Mouse (Mus musculus): ENCODE data around the gene Gm49366.

The Gm49366 gene

DNA sequence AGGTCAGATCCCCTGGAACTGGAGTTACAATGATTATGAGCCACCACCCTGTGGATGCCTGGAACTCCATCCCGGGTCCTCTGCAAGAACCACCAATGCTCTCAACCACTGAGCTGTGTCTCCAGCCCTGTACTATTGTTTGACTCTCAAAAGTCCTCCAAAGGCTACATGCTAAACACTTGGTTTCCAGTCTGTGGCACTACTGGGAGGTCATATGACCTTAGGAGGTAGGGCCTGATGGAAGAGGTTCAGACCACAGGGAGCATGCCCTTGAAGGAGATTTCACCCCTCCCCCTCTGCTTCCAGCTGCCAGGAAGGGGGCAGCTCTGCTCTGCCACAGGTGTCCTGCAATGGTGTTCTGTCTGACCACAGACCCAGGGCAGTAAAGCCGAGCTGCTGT lies 5.4 kb upstream of the Gm49366 start:
- peak; percentile 36 for DNase-seq

GRCm38 (mm10) chr12:84034108-84034507 lies 4.6 kb upstream of the Gm49366 start:
- DNase-seq: no peak

- DNase-seq: peak; percentile 91
These were observed 494 bp upstream of the Gm49366 start, which contains the start of gene Acot4 for GRCm38 (mm10) chr12:84038241-84038640. Acot4 (plus strand) TSS chr12:84038379.

GRCm38 (mm10) chr12:84042248-84042647 lies 3.5 kb downstream of the Gm49366 start:
- peak; percentile 82 for DNase-seq

DNA sequence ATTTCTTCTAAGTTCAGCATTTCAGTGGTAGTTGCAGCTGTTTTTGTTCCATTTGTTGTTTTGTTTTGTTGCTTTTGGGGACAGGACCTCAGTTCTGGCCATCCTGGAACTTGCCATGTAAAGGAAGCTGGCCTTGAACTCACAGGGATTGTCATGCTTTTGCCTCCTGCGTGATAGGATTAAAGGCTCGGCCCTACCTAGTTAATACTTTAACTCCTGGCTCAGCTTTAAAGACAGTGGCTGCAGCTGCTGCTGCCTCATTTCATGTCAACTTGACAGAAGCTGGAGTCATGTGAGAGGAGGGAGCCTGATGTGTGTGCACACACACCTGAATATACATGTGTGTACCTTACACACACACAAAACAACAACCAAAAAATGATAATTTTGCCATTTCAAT lies 5.3 kb downstream of the Gm49366 start:
- peak; percentile 56 for DNase-seq

GRCm38 (mm10) chr12:84046906-84047305 lies 8.2 kb downstream of the Gm49366 start:
- no peak for DNase-seq

GRCm38 (mm10) chr12:84050744-84051143 lies 12.0 kb downstream of the Gm49366 start:
- peak; percentile 81 for DNase-seq

DNA sequence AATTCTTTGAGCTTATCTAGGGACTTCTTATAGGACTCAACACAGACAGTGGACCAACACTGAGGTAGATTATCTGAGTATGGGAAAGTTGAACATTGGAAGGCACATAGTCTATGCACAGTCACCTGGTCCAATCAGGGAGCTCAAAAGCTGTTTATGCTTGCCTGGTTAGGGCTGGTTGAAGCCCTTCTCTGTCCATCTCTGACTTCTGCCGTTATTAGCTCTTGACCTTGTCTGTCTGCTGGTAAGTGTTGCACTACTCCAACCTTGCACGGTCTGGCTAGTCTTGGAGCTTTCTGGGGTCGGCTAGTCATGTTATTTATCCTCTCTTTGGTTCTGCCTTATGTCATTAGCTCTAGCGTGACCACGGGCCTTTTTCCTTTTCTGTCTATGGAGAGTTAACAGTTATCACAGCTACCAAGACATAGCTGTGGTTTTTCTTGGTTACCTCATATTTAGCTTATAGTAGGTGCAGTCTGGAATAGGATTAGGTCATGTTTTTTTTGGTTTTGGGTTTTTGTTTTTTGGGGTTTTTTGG lies 13.3 kb downstream of the Gm49366 start, which contains the start of gene Acot3:
Gene Acot3 (plus strand): TSS at position 208 of the 538 bp plus-strand sequence.
- DNase-seq: peak; percentile 45

GRCm38 (mm10) chr12:84052609-84053008 lies 13.9 kb downstream of the Gm49366 start:
- no peak for DNase-seq

DNA sequence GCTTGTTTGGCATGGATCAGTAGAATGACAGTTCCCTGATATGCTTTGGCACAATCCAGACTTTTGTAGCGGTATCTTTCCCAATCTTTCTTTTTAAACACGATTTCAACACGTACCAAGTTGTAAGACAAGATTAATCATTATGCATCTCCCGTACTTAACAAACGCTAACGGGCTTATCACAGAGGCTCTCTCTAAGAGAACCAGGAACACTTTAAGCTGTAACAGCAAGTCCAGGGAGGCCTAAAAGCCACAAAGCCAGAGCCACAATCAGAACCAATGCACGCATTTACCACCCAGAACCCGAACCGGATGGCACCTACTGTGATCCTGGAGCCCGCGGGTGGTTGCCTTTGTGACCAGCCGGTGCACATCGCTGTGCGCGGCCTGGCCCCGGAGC lies 14.4 kb downstream of the Gm49366 start:
- no peak for DNase-seq

DNA sequence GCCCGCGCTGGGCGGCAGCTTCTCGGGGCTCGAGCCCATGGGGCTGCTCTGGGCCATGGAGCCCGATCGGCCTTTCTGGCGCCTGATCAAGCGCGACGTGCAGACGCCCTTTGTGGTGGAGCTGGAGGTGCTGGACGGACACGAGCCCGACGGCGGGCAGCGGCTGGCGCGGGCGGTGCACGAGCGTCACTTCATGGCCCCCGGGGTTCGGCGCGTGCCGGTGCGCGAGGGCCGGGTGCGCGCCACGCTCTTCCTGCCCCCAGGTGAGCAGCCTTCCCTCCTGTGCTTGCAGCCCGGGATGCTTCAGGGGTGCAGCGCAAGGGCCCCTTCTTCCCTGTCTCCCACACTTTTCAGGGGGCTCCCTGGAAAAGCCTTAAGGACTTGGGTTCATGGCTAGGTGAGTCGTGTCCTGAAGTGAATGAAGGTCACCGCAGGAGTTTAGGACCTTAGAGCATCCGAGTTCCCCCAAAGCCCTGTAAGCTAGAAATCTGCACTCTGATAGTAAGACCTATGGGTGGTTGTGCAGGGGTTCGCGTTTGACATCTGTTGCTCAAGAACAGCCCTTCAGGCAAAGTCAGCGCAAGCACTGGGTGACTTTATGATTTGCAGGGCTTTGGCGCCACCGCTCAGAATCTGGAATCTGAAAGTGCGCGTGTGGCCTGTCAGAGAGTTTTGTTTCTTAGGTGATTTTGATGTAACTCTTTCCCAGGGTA lies 15.1 kb downstream of the Gm49366 start:
- DNase-seq: peak; percentile 51

- no peak for DNase-seq
These were observed 22.2 kb downstream of the Gm49366 start for GRCm38 (mm10) chr12:84060946-84061345.

DNA sequence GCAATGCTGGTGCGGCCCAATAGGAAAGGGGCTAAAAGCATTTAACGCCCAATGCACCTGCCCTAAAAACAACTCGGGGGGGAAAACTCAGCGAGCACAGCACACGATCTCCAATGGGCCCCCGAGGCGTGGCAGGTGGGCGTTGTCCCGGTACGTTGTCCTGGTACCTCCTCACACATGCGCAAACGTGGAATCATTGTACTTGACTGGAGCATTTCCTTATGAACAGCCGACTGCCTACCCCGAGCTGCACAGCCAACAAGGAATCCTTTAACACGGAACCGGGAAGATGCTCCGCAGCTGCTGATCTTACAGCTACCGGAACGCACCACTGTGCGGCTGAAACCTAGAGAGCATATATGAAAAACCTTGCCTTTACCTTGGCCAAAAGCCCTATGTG lies 23.6 kb downstream of the Gm49366 start:
- DNase-seq: no peak

GRCm38 (mm10) chr12:84063228-84063627 lies 24.5 kb downstream of the Gm49366 start:
- DNase-seq: no peak

DNA sequence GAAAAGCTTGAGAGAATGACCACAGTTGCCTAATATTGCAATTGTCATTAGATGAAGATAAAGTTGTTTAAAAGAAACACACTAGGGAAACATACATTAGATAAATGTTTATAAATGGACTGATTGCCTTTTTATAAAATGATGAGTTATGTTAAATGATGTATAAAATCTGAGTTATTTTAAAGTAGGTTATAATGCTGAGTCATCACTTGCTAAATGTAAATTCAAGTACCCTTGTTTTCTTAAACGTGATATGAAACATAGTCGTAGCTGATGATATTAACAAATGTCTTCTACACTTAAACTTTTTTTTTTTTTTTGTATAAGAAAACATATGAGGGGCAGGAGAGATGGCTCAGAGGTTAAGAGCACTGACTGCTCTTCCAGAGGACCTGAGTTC lies 25.1 kb downstream of the Gm49366 start:
- no peak for DNase-seq

- peak; percentile 32 for DNase-seq
These were observed 25.9 kb downstream of the Gm49366 start for GRCm38 (mm10) chr12:84064621-84065020.

DNA sequence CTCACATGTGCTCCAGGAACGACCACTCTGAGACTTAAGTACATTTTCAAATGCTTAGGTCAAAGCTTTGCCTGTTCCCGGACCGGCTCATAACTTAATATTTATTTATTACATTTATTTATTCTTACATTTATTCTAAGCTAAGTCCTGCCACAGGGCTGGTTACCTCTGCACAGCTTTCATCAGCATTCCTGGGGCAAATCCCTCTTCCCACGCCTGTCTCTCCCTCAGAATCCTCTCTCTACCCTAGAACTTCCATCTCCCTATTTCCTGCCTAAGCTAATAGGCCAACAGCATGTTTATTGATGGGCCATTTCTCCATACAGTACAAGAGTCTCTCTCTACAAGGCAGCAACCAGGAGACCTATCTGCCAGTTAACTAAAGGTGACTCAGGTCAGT lies 29.0 kb downstream of the Gm49366 start:
- no peak for DNase-seq

- no peak for DNase-seq
These were observed 29.6 kb downstream of the Gm49366 start for GRCm38 (mm10) chr12:84068296-84068695.

DNA sequence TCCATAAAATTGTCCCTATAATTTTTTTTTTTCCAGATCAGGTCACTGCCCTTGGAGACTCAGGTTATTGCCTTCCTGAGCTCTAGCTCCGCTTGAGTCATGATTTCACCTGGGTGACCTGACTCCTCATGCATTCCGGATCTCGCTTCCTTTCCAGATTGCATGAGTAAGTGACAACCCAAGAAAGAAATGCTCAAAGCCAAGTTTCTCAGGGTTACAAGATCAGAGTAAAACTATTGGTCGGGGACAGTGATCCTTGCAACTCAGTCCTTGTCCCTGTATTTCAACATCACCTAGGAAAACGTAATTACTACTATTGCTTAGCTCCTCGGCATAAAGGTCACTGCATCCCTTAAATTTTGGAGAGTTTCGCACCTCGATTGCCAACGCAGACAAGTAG lies 30.3 kb downstream of the Gm49366 start, which contains the start of gene Acot5:
Gene Acot5 (plus strand): TSS at position 340 of the 400 bp plus-strand sequence.
- DNase-seq: no peak

- peak; percentile 52 for DNase-seq
These were observed 30.8 kb downstream of the Gm49366 start for GRCm38 (mm10) chr12:84069582-84069981.

GRCm38 (mm10) chr12:84071696-84072095 lies 33.0 kb downstream of the Gm49366 start:
- no peak for DNase-seq

DNA sequence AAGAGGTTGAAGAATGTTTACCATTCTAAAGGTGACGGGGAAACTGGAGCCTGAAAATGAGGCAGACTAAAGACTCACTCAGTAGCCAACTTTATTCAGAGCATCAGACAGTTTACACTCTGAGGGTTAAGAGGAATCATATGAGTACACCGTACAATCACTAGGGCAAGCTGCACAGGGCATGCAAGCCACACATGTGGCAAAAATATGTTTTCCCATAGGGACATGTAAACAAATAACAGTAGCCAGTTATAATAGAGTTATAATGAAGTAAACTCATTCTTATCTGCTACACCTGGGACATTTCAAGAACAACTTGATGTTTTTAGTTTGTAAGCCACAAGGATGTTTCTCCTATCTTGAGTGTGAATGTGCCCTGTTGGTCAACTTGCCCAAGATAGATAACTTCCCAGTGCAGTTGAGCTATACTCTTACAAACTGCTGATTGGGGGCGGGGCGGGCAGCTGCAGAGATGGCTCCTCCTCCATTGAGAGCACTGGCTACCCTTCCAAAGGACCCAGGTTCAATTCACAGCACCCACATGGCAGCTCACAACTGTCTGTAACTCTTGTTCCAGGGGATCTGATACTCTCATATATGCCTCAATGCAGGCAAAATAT lies 38.7 kb downstream of the Gm49366 start:
- no peak for DNase-seq

DNA sequence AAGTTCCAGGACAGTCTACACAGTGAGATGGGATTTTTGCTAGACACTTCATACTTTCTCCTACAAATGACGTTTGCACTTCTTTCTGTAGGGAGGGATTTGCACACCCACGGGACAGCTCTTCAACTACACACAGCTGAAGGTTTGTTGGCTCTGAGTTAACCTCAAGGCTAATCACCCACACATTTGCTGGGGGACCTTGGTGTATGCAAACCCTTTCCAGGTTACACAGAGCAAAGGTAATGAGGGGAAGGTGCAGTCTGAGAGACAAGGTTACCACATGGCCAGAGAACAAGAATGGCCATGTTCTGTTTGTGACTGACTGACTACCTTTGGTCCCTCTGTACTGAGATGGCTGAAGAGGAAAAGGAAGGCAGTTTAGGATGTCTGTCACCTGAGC lies 45.1 kb downstream of the Gm49366 start:
- DNase-seq: no peak

DNA sequence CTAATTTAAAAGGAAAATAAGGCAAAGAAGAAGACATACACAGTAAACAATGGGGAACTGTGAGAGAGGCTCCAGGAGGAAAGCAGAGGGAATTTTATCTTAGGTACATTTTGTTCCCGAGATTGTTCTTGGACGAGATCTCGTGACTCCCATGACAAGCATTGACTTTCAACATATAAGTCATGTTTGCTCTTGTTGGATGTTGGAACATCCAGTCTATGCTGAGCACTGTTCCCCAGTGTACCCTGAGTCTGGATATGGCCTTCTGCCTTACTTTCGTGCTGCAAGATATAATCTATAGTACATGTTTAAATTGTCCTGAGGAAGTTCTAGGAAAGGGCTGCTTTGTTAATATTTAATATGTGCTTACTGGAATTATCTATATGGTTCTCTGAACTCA lies 45.8 kb downstream of the Gm49366 start:
- DNase-seq: no peak
